Mouse (Mus musculus) G1E (cell line): Measurements from ENCODE around the gene Atoh7.

Experiments used
- CTCF ChIP-seq: IDR thresholded peaks from 2 replicates; pipeline ENCODE4 v1.5.1; 2012; ENCODE audit warnings: low read depth, low read length, inconsistent platforms, mixed read lengths
- GATA1 ChIP-seq: IDR thresholded peaks from 2 replicates; pipeline ENCODE4 v1.6.1; 2012; ENCODE audit warnings: borderline replicate concordance, low read length, inconsistent platforms, mixed read lengths
- POLR2AphosphoS5 ChIP-seq: IDR thresholded peaks from 2 replicates; pipeline ENCODE4 v1.6.1; 2012; ENCODE audit warnings: low read depth, low read length, inconsistent platforms; ENCODE audit not compliant: insufficient replicate concordance

- TF ChIP-seq POLR2AphosphoS5 (no peak), GATA1 (no peak), CTCF (no peak)
Measured at GRCm38 (mm10) chr10:63124016-63124415, 24.6 kb downstream of the Atoh7 start.
